Mouse (Mus musculus): Measurements from ENCODE around the gene Art1. TPM values are rescaled to one million over a fixed set of nuclear protein-coding genes. Genes with fewer than 3 reads are reported as not detected.

The Art1 gene
- polyA plus RNA-seq, 1 experiment from 2014 or later: 8.1 TPM

DNA sequence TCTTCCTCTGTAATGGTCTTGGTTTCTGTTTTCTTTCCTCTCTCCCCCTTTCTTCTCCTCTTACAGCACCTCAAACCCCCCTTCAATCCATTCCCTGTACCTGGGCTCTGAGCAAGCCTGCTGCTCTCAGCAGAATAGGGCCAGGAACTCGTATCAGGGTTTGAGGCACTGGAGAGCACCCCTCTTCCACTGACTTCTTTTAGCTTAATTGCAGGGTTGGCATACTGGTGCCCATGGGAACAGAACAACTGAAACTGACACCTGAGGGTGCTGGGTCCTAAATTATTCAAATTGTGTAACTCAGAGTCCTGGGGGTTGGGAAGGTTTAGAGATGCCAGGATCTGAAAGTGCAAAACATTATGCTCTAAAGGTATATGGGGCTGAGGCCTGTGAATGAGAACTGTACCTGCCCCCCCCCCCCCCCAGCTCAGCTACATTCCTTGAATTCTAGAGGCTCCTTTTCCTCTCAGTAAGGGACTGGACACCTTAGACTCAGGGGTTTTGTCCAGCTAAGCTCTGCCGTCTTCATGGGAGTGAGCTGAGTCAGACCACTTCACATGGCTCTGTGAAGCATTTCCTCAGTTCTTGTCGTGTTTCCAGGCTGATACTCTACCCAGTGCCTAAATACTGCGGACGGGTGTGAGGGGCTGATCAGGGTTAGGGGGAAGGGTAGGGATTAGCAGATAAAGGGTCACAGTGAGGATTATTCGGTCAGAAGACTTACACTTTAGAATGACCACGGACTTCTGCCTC lies 15.2 kb downstream of the Art1 start, which contains the start of gene Chrna10:
Gene Chrna10 (minus strand): TSS at position 250 of the 753 bp plus-strand sequence.
- WGBS: 33% methylated on average over 7 of the region's 7 CpGs
- Histone ChIP-seq H3K4me3 (no peak within 1 kb of the TSS), H3K4me1 (peaks cover 7% of the 10 kb centered on the region; the same call in 1 of the 2 replicates), H3K27ac (no peak within 1 kb of the TSS), H3K9me3 (no peaks in the 10 kb centered on the region), H3K36me3 (peaks cover 37% of the 10 kb centered on the region), H3K27me3 (ENCODE audit: insufficient read depth, poor library complexity, severe bottlenecking) (peaks cover 12% of the 10 kb centered on the region)
- DNase-seq (ENCODE audit: low spot score): no peak

DNA sequence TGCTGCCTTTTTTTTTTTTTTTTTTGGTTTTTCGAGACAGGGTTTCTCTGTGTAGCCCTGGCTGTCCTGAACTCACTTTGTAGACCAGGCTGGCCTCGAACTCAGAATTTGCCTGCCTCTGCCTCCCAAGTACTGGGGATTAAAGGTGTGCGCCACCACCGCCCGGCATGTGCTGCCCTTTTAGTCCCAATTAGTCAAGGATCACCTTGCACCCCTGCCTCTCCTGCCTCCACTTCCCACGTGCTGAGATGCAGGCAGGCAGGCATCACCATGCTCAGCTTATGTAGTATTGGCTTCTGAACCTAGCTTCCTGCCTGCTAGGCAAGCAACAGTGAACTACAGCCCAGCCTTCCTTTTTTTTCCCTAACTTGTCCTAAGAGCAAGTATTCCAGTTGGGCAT lies 15.8 kb downstream of the Art1 start:
- Histone ChIP-seq H3K36me3 (peaks cover 43% of the 10 kb centered on the region), H3K4me1 (peaks cover 7% of the 10 kb centered on the region; the same call in 1 of the 2 replicates), H3K9me3 (no peaks in the 10 kb centered on the region), H3K27me3 (ENCODE audit: insufficient read depth, poor library complexity, severe bottlenecking) (peaks cover 12% of the 10 kb centered on the region), H3K4me3 (no peak overlapping the region), H3K27ac (no peak overlapping the region)
- DNase-seq (ENCODE audit: low spot score): no peak
- 78% methylated on average over 6 of the region's 6 CpGs for WGBS

DNA sequence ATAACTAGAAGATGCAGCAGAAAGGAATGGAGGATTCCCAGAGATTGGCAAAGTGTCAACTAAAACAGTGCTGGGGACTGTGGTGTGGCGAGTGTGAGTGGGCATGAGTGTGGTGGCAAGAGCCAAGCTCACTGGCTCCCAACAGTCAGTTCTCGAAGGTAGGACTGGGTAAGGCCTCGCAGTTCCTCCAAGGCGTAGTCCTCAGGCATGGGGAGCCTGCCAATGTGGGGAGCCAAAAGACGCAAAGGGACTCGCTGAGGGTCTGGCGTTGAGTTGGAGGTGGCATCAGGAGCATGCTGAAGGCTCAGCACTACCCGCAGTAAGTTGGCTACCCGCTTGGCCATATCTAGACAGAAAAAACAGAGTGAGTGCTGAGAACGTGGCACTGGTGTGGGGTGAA lies 18.8 kb downstream of the Art1 start:
- H3K27ac ChIP-seq: no peak overlapping the region
- no peak for DNase-seq (ENCODE audit: low spot score)
- 93% methylated on average over 10 of the region's 10 CpGs for WGBS
- no peaks in the 10 kb centered on the region for H3K27me3 ChIP-seq (ENCODE audit: insufficient read depth, poor library complexity, severe bottlenecking)
- H3K9me3 ChIP-seq: no peaks in the 10 kb centered on the region
- peaks cover 7% of the 10 kb centered on the region; the same call in 1 of the 2 replicates for H3K4me1 ChIP-seq
- H3K36me3 ChIP-seq: peaks cover 73% of the 10 kb centered on the region
- no peak overlapping the region for H3K4me3 ChIP-seq

DNA sequence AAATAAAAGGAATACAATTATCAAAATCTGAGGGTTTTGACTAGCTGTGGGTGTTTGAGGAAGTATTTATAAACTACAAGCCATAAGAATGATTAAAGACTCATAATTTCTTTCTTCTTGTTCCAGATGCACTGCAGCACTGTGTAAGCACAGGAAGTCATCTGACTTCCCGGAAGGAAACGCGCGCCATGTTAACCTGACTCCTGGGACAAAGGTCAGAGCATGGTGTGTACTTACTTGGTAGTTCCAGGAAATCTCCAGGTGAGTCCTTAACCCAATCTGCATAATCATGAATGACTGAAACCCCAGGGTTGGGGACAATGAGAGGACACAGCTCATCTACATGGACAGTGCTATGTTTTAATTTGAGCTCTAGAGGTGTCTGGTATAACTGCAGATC lies 30.9 kb downstream of the Art1 start:
- no peaks in the 10 kb centered on the region for H3K4me1 ChIP-seq
- no peak overlapping the region for H3K27ac ChIP-seq
- peaks cover 93% of the 10 kb centered on the region for H3K36me3 ChIP-seq
- no peak overlapping the region for H3K4me3 ChIP-seq
- no peaks in the 10 kb centered on the region for H3K9me3 ChIP-seq
- no peaks in the 10 kb centered on the region for H3K27me3 ChIP-seq (ENCODE audit: insufficient read depth, poor library complexity, severe bottlenecking)
- DNase-seq (ENCODE audit: low spot score): no peak
- 97% methylated on average over 4 of the region's 4 CpGs for WGBS

DNA sequence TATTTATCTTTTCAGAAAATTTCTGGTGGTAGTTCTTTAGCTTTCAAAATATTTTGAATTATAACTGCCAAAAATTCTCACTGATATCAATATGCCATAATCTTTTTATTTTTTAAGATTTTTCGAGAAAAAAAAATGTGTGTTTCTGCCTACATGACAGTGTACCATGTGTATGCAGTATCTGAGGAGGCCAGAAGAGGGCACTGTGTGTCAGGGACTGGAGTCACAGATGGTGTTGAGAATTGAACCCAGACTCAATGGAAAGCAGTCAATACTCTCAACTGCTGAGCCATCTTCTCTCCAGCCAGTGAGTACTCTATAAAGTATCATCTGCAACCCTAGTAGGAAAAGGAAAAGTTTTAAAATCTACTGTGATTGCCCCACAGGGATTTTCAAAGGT lies 35.9 kb downstream of the Art1 start:
- Histone ChIP-seq H3K9me3 (no peaks in the 10 kb centered on the region), H3K36me3 (peaks cover 89% of the 10 kb centered on the region), H3K4me3 (no peak overlapping the region), H3K4me1 (no peaks in the 10 kb centered on the region), H3K27me3 (ENCODE audit: insufficient read depth, poor library complexity, severe bottlenecking) (no peaks in the 10 kb centered on the region), H3K27ac (no peak overlapping the region)
- 84% methylated on average over 1 of the region's 1 CpGs for WGBS
- DNase-seq (ENCODE audit: low spot score): no peak

DNA sequence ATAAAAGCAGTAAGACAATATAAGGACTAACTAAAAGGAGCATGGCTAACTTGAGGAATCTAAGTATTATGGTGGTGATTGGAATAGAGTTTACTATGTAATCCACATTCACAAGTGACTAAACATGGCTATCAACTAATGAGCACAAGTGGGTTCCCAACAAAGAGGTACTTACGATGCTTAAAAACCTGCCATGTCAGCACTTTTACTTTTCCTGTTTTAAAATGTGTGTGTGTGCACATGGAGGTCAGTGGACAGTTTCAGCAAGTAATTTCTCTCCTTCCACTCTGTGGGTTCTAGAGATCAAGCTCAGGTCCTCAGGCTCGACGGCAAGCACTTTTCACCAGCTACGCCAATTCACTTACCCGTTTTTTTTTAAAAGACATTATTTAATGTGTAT lies 36.4 kb downstream of the Art1 start:
- Histone ChIP-seq H3K27me3 (ENCODE audit: insufficient read depth, poor library complexity, severe bottlenecking) (no peaks in the 10 kb centered on the region), H3K27ac (no peak overlapping the region), H3K36me3 (peaks cover 87% of the 10 kb centered on the region), H3K9me3 (no peaks in the 10 kb centered on the region), H3K4me3 (no peak overlapping the region), H3K4me1 (no peaks in the 10 kb centered on the region)
- WGBS: 97% methylated on average over 5 of the region's 5 CpGs
- no peak for DNase-seq (ENCODE audit: low spot score)

DNA sequence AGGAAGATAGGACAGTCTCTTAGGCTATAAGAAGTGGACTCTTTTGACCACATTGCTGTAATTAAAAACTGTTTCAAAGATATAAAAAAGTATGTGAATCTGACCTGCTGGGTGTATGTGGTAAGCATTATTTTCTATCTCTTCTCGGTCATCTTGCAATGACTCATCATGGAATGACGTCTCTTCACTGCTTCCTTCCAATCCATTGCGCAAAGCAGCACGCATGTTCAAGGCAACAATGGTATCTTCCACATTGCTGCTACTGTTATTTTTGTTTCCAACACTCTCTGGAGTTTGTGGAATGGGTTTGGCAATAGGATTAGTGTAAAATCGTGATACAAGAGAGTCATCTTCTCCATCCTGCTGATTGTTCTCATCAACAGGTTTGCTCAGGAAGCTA lies 52.1 kb downstream of the Art1 start:
- Histone ChIP-seq H3K9me3 (no peaks in the 10 kb centered on the region), H3K4me3 (no peak overlapping the region), H3K4me1 (no peaks in the 10 kb centered on the region), H3K27me3 (ENCODE audit: insufficient read depth, poor library complexity, severe bottlenecking) (no peaks in the 10 kb centered on the region), H3K36me3 (peaks cover 93% of the 10 kb centered on the region), H3K27ac (no peak overlapping the region)
- DNase-seq (ENCODE audit: low spot score): no peak
- WGBS: 89% methylated on average over 5 of the region's 5 CpGs

Other genes with a start within 250 kb of the Art1 start
- gene Folr2, start 244.5 kb upstream of the Art1 start, polyA plus RNA-seq (2016; fragmentation: Nextera tagmentation; extraction: Ambion mirVana): not detected in 2 replicates
- gene Anapc15, start 238.0 kb upstream of the Art1 start, polyA plus RNA-seq (2016; fragmentation: Nextera tagmentation; extraction: Ambion mirVana): 83.0 and 94.3 TPM in 2 replicates
- 2.1 and 2.7 TPM in 2 replicates for gene Folr1, start 231.0 kb upstream of the Art1 start, polyA plus RNA-seq (2016; fragmentation: Nextera tagmentation; extraction: Ambion mirVana)
- 169 and 176 TPM in 2 replicates for gene Lamtor1, start 195.8 kb upstream of the Art1 start, polyA plus RNA-seq (2016; fragmentation: Nextera tagmentation; extraction: Ambion mirVana)
- gene Tomt, start 195.4 kb upstream of the Art1 start, polyA plus RNA-seq (2016; fragmentation: Nextera tagmentation; extraction: Ambion mirVana): 0.41 and 0.63 TPM in 2 replicates
- 7.6 and 9.4 TPM in 2 replicates for gene Lrrc51, start 167.8 kb upstream of the Art1 start, polyA plus RNA-seq (2016; fragmentation: Nextera tagmentation; extraction: Ambion mirVana)
- 58.6 and 59.5 TPM in 2 replicates for gene Numa1, start 167.6 kb upstream of the Art1 start, polyA plus RNA-seq (2016; fragmentation: Nextera tagmentation; extraction: Ambion mirVana)
- gene Il18bp, start 83.1 kb upstream of the Art1 start, polyA plus RNA-seq (2016; fragmentation: Nextera tagmentation; extraction: Ambion mirVana): 2.4 and 2.5 TPM in 2 replicates
- gene Rnf121, start 36.3 kb upstream of the Art1 start, polyA plus RNA-seq (2016; fragmentation: Nextera tagmentation; extraction: Ambion mirVana): 23.7 and 28.2 TPM in 2 replicates
- gene Xndc1, start 36.2 kb upstream of the Art1 start, polyA plus RNA-seq (2016; fragmentation: Nextera tagmentation; extraction: Ambion mirVana): 26.4 and 33.5 TPM in 2 replicates
- gene Xntrpc, start 36.0 kb upstream of the Art1 start, polyA plus RNA-seq (2016; fragmentation: Nextera tagmentation; extraction: Ambion mirVana): 1.5 and 1.7 TPM in 2 replicates
- gene Trpc2, start 18.6 kb upstream of the Art1 start, polyA plus RNA-seq (2016; fragmentation: Nextera tagmentation; extraction: Ambion mirVana): not detected in 2 replicates
- 3.8 and 4.2 TPM in 2 replicates for gene Art5, start 7.7 kb downstream of the Art1 start, polyA plus RNA-seq (2016; fragmentation: Nextera tagmentation; extraction: Ambion mirVana)
- gene Chrna10, start 15.1 kb downstream of the Art1 start, polyA plus RNA-seq (2016; fragmentation: Nextera tagmentation; extraction: Ambion mirVana): 0.06 TPM in 2 replicates
- gene Nup98, start 108.4 kb downstream of the Art1 start, polyA plus RNA-seq (2016; fragmentation: Nextera tagmentation; extraction: Ambion mirVana): 36.6 and 36.7 TPM in 2 replicates
- gene Pgap2, start 108.5 kb downstream of the Art1 start, polyA plus RNA-seq (2016; fragmentation: Nextera tagmentation; extraction: Ambion mirVana): 49.0 and 54.0 TPM in 2 replicates
- 42.8 and 48.9 TPM in 2 replicates for gene Rhog, start 154.3 kb downstream of the Art1 start, polyA plus RNA-seq (2016; fragmentation: Nextera tagmentation; extraction: Ambion mirVana)
- gene Stim1, start 166.1 kb downstream of the Art1 start, polyA plus RNA-seq (2016; fragmentation: Nextera tagmentation; extraction: Ambion mirVana): 15.1 and 16.6 TPM in 2 replicates